Mouse (Mus musculus) forebrain, postnatal 0 days (tissue): ENCODE results near the gene Rtf2. TPM values are rescaled to one million over a fixed set of nuclear protein-coding genes. Genes with fewer than 3 reads are reported as not detected.

ENCODE experiments used
- ATAC-seq: fragments of 200-750 bp; cut with Nextera tagmentation; 2 replicates; pipeline ENCODE4 v1.8.0; 2017; ENCODE audit warnings: mild to moderate bottlenecking, moderate library complexity
- DNase-seq: peaks from one replicate; pipeline ENCODE4 v3.0.0-alpha.2; 2015
- H3K27ac ChIP-seq: fragments of 300-500 bp; sonication (generic); 2 replicates; pipeline ENCODE4 v1.5.1; 2014; ENCODE audit warnings: low read depth, mild to moderate bottlenecking, antibody characterized with exemption, low read length, moderate library complexity, mixed read lengths
- H3K27me3 ChIP-seq: fragments of 300-500 bp; sonication (generic); 2 replicates; pipeline ENCODE4 v1.6.1; 2014; ENCODE audit warnings: mild to moderate bottlenecking, low read length, mixed read lengths; ENCODE audit not compliant: insufficient read depth
- H3K36me3 ChIP-seq: fragments of 300-500 bp; sonication (generic); 2 replicates; pipeline ENCODE4 v1.6.1; 2014; ENCODE audit warnings: mild to moderate bottlenecking, moderate library complexity; ENCODE audit not compliant: insufficient read depth
- H3K4me1 ChIP-seq: fragments of 300-500 bp; sonication (generic); 2 replicates; pipeline ENCODE4 v1.6.1; 2014; ENCODE audit warnings: antibody characterized with exemption; ENCODE audit not compliant: insufficient read depth
- H3K4me2 ChIP-seq: fragments of 300-500 bp; sonication (generic); 2 replicates; pipeline ENCODE4 v1.6.1; 2014; ENCODE audit warnings: low read depth, mild to moderate bottlenecking, moderate library complexity
- H3K4me3 ChIP-seq: fragments of 300-500 bp; sonication (generic); 2 replicates; pipeline ENCODE4 v1.5.1; 2014; ENCODE audit warnings: low read depth, low read length, mixed read lengths
- H3K9ac ChIP-seq: fragments of 300-500 bp; sonication (generic); 2 replicates; pipeline ENCODE4 v1.6.1; 2014; ENCODE audit warnings: mild to moderate bottlenecking
- H3K9me3 ChIP-seq: fragments of 300-500 bp; sonication (generic); 2 replicates; pipeline ENCODE4 v1.6.1; 2016; ENCODE audit warnings: low read length
- CTCF ChIP-seq: sonication (generic); IDR thresholded peaks from 2 replicates; pipeline ENCODE4 v1.5.1; 2016; ENCODE audit warnings: antibody characterized with exemption, control low read depth, low read depth
- WGBS: fragments of 180-500 bp; shearing (Covaris S2); extraction: QIAGEN DNeasy Blood & Tissue Kit; methylation state at CpG from one replicate; pipeline ENCODE4 v1.1.7; 2014; 5-methylcytosine and 5-hydroxymethylcytosine counted together
- polyA plus RNA-seq: library from polyadenylated mRNA; unstranded; fragments of >200 nt; fragmentation: Nextera tagmentation; extraction: Ambion mirVana; gene quantifications from 2 replicates; pipeline ENCODE4 v1.2.1, GENCODE M21; 2015
- total RNA-seq: library from RNA; depleted of rRNA; stranded (reverse); fragments of >200 nt; gene quantifications from 2 replicates; pipeline ENCODE4 v1.2.3, GENCODE M21; 2014

Rtf2 gene
- total and polyA plus RNA-seq, 2 experiments from 2014 or later = 84.0 to 99.6 TPM

- H3K27ac ChIP-seq = no peak overlapping the region
- no peak for TF ChIP-seq CTCF
- no peak overlapping the region for H3K4me3 ChIP-seq
- no peaks in the 10 kb centered on the region for H3K9me3 ChIP-seq
- ATAC-seq (peak; percentile 52), DNase-seq (peak; percentile 68)
- WGBS = 38% methylated on average over 11 of the region's 11 CpGs
- no peaks in the 10 kb centered on the region for H3K4me1 ChIP-seq
- no peaks in the 10 kb centered on the region for H3K27me3 ChIP-seq
- peaks cover 67% of the 10 kb centered on the region for H3K36me3 ChIP-seq
- H3K4me2 ChIP-seq = no peak overlapping the region
- H3K9ac ChIP-seq = no peak overlapping the region
Measured at GRCm38 (mm10) chr2:172468346-172468819, 28.0 kb downstream of the Rtf2 start.

GRCm38 (mm10) chr2:172472318-172472717, 32.0 kb downstream of the Rtf2 start, which contains the start of gene Fam209:
TSS of gene Fam209 (plus strand) at chr2:172472520.
- H3K9ac ChIP-seq = no peak within 1 kb of the TSS
- DNase-seq = no peak
- H3K27me3 ChIP-seq = no peaks in the 10 kb centered on the region
- H3K27ac ChIP-seq = no peak within 1 kb of the TSS
- H3K4me3 ChIP-seq = no peak within 1 kb of the TSS
- no peak for TF ChIP-seq CTCF
- no peak within 1 kb of the TSS for H3K4me2 ChIP-seq
- no peak for ATAC-seq
- peaks cover 27% of the 10 kb centered on the region for H3K36me3 ChIP-seq
- H3K9me3 ChIP-seq = no peaks in the 10 kb centered on the region
- WGBS = 60% methylated on average over 11 of the region's 11 CpGs
- no peaks in the 10 kb centered on the region for H3K4me1 ChIP-seq

- Histone ChIP-seq H3K4me1 (no peaks in the 10 kb centered on the region), H3K27ac (no peak overlapping the region), H3K9ac (no peak overlapping the region), H3K4me3 (no peak overlapping the region), H3K9me3 (no peaks in the 10 kb centered on the region), H3K4me2 (no peak overlapping the region), H3K36me3 (peaks cover 14% of the 10 kb centered on the region), H3K27me3 (no peaks in the 10 kb centered on the region)
- DNase-seq (no peak), ATAC-seq (no peak)
- no peak for TF ChIP-seq CTCF
- WGBS = 40% methylated on average over 8 of the region's 8 CpGs
Measured at GRCm38 (mm10) chr2:172473591-172473990, 33.2 kb downstream of the Rtf2 start.

- Histone ChIP-seq H3K4me1 (no peaks in the 10 kb centered on the region), H3K27me3 (no peaks in the 10 kb centered on the region), H3K9ac (no peak overlapping the region), H3K4me2 (no peak overlapping the region), H3K9me3 (no peaks in the 10 kb centered on the region), H3K27ac (no peak overlapping the region), H3K36me3 (0 out of 2 replicates have a peak, but pooled peaks cover under 1% of the 10 kb centered on the region), H3K4me3 (no peak overlapping the region)
- WGBS = 31% methylated on average over 6 of the region's 6 CpGs
- DNase-seq = no peak
- TF ChIP-seq CTCF = peak; percentile 52; the same call in 1 of the 2 replicates
- ATAC-seq = no peak
Measured at GRCm38 (mm10) chr2:172474970-172475369, 34.6 kb downstream of the Rtf2 start.

- Histone ChIP-seq H3K4me3 (no peak overlapping the region), H3K27ac (no peak overlapping the region), H3K9me3 (no peaks in the 10 kb centered on the region), H3K9ac (no peak overlapping the region), H3K36me3 (no peaks in the 10 kb centered on the region), H3K27me3 (no peaks in the 10 kb centered on the region), H3K4me2 (no peak overlapping the region), H3K4me1 (no peaks in the 10 kb centered on the region)
- DNase-seq (no peak), ATAC-seq (no peak)
- whole genome bisulfite sequencing = 48% methylated on average over 10 of the region's 10 CpGs
- no peak for TF ChIP-seq CTCF
Measured at GRCm38 (mm10) chr2:172476707-172477260, 36.4 kb downstream of the Rtf2 start.

- no peak for ATAC-seq
- no peak overlapping the region for H3K4me2 ChIP-seq
- DNase-seq = no peak
- H3K9me3 ChIP-seq = no peaks in the 10 kb centered on the region
- 43% methylated on average over 3 of the region's 3 CpGs for WGBS
- H3K4me1 ChIP-seq = no peaks in the 10 kb centered on the region
- no peak overlapping the region for H3K4me3 ChIP-seq
- no peaks in the 10 kb centered on the region for H3K36me3 ChIP-seq
- no peak overlapping the region for H3K27ac ChIP-seq
- H3K27me3 ChIP-seq = no peaks in the 10 kb centered on the region
- H3K9ac ChIP-seq = no peak overlapping the region
- no peak for TF ChIP-seq CTCF
Measured at GRCm38 (mm10) chr2:172477350-172477749, 37.0 kb downstream of the Rtf2 start.

- no peaks in the 10 kb centered on the region for H3K36me3 ChIP-seq
- no peaks in the 10 kb centered on the region for H3K9me3 ChIP-seq
- 1% methylated on average over 2 of the region's 2 CpGs for WGBS
- H3K4me3 ChIP-seq = no peak overlapping the region
- peak; percentile 92 for TF ChIP-seq CTCF
- peak; percentile 79 for ATAC-seq
- peak; percentile 87 for DNase-seq
- H3K4me1 ChIP-seq = no peaks in the 10 kb centered on the region
- no peak overlapping the region for H3K9ac ChIP-seq
- no peak overlapping the region for H3K27ac ChIP-seq
- no peaks in the 10 kb centered on the region for H3K27me3 ChIP-seq
- H3K4me2 ChIP-seq = no peak overlapping the region
Measured at GRCm38 (mm10) chr2:172477860-172478259, 37.5 kb downstream of the Rtf2 start.
